Mouse (Mus musculus): ENCODE measurements around the gene Pnpla5. TPM values are rescaled to one million over a fixed set of nuclear protein-coding genes. Genes with fewer than 3 reads are reported as not detected.

Pnpla5 gene
- polyA plus RNA-seq, 1 experiment from 2014 or later, result not detected

DNA sequence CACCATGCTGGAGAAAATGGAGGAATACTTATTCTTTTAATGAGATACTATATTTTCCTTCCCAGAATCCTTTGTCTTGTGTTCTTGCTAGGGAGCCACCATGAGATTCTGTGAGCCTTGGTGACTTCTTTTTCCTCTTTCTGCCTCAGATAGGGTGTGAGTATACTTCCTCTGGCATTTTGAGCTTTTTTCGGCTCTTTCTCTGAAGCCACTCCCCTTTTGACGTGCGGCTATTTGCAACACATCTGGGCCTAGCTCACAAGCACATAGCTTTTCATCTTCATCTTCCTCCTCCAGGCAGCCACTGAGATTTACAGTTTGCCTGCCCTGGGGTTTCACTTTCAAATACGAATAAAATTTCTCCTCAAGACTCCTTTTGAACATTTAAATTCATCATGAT is 3.5 kb upstream of the Pnpla5 start:
- H3K27me3 ChIP-seq (ENCODE audit: control insufficient read depth, insufficient read depth, low read length), result no peaks in the 10 kb centered on the region
- no peaks in the 10 kb centered on the region for H3K4me1 ChIP-seq (ENCODE audit: control insufficient read depth, insufficient read depth, low read length)
- no peak overlapping the region for H3K4me3 ChIP-seq (ENCODE audit: low read length)
- no peaks in the 10 kb centered on the region for H3K36me3 ChIP-seq (ENCODE audit: control insufficient read depth, insufficient read depth, low read length)
- WGBS, result 77% methylated on average over 4 of the region's 4 CpGs
- no peak for ATAC-seq (ENCODE audit: low FRiP score, low TSS enrichment)
- H3K4me2 ChIP-seq (replicated peaks; ENCODE audit: low read depth, low read length), result no peak overlapping the region
- no peaks in the 10 kb centered on the region for H3K9me3 ChIP-seq (ENCODE audit: control insufficient read depth, low read length)
- H3K9ac ChIP-seq (ENCODE audit: low read depth, low read length), result no peak overlapping the region
- no peak overlapping the region for H3K27ac ChIP-seq (ENCODE audit: low read depth, low read length)

DNA sequence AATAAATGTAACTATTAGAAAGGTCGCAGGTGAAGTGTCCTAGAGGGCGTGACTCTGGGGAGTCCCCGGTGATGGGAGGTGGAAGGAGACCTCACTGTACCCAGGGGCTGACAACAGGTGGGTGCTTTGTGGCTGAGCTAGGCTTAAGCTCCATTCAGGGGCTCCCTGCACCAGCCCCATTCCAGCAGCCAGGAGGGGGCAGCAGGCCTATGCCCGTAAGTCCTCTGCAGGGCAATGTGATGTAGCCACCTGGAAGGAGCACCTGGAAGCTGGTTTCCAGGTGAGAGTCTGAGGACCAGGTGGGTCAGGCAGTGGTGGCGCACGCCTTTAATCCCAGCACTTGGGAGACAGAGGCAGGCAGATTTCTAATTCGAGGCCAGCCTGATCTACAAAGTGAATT is 1.1 kb upstream of the Pnpla5 start:
- no peak overlapping the region for H3K9ac ChIP-seq (ENCODE audit: low read depth, low read length)
- no peak overlapping the region for H3K4me2 ChIP-seq (replicated peaks; ENCODE audit: low read depth, low read length)
- 67% methylated on average over 7 of the region's 7 CpGs for WGBS
- H3K36me3 ChIP-seq (ENCODE audit: control insufficient read depth, insufficient read depth, low read length), result no peaks in the 10 kb centered on the region
- H3K27me3 ChIP-seq (ENCODE audit: control insufficient read depth, insufficient read depth, low read length), result no peaks in the 10 kb centered on the region
- H3K4me1 ChIP-seq (ENCODE audit: control insufficient read depth, insufficient read depth, low read length), result no peaks in the 10 kb centered on the region
- no peak overlapping the region for H3K4me3 ChIP-seq (ENCODE audit: low read length)
- no peak for ATAC-seq (ENCODE audit: low FRiP score, low TSS enrichment)
- no peak overlapping the region for H3K27ac ChIP-seq (ENCODE audit: low read depth, low read length)
- no peaks in the 10 kb centered on the region for H3K9me3 ChIP-seq (ENCODE audit: control insufficient read depth, low read length)

DNA sequence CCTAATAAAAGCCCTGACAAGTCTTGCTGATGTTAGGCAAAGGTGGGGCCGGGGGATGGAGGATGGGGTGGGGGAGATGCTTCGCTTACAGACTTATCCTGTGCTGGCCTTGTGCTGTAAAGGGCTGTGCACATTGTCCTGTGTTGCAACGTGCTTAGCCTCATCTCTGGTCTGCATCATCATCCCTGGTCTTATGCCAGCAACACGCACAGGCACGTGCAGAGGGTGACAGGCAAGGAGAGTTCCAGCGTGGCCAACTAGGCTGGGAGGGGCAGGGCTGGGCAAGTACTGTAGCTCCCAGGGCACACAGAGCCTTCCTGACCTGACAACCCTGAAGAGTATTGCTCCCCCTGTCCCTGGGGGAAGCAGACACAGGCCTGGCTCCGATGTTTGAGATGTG is 1.9 kb downstream of the Pnpla5 start:
- no peak overlapping the region for H3K4me2 ChIP-seq (replicated peaks; ENCODE audit: low read depth, low read length)
- H3K4me1 ChIP-seq (ENCODE audit: control insufficient read depth, insufficient read depth, low read length), result no peaks in the 10 kb centered on the region
- H3K4me3 ChIP-seq (ENCODE audit: low read length), result no peak overlapping the region
- WGBS, result 80% methylated on average over 7 of the region's 7 CpGs
- H3K36me3 ChIP-seq (ENCODE audit: control insufficient read depth, insufficient read depth, low read length), result no peaks in the 10 kb centered on the region
- H3K9me3 ChIP-seq (ENCODE audit: control insufficient read depth, low read length), result no peaks in the 10 kb centered on the region
- H3K9ac ChIP-seq (ENCODE audit: low read depth, low read length), result no peak overlapping the region
- no peak overlapping the region for H3K27ac ChIP-seq (ENCODE audit: low read depth, low read length)
- no peaks in the 10 kb centered on the region for H3K27me3 ChIP-seq (ENCODE audit: control insufficient read depth, insufficient read depth, low read length)
- ATAC-seq (ENCODE audit: low FRiP score, low TSS enrichment), result no peak

DNA sequence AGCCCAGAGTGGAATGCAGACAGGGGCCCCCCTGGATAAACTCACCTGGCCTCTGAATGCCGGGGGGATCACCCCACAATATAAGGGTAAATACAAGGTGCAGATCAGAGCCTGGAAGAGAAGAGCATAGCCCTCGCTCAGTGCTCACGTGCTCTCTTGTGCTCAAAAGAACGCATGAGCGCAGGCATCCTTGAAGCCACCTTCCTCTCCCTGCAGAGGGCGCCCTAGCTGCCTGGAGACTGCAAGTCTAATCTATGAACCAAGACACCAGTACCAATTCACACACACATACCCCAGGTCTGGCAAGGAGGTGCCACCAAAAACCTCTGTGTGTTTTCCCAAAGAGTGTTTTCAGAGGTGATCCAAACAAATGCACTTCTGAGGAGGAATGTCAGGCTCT is 2.4 kb downstream of the Pnpla5 start:
- Histone ChIP-seq H3K27me3 (ENCODE audit: control insufficient read depth, insufficient read depth, low read length) (no peaks in the 10 kb centered on the region), H3K9ac (ENCODE audit: low read depth, low read length) (no peak overlapping the region), H3K9me3 (ENCODE audit: control insufficient read depth, low read length) (no peaks in the 10 kb centered on the region), H3K4me1 (ENCODE audit: control insufficient read depth, insufficient read depth, low read length) (no peaks in the 10 kb centered on the region), H3K4me3 (ENCODE audit: low read length) (no peak overlapping the region), H3K36me3 (ENCODE audit: control insufficient read depth, insufficient read depth, low read length) (no peaks in the 10 kb centered on the region), H3K27ac (ENCODE audit: low read depth, low read length) (no peak overlapping the region), H3K4me2 (replicated peaks; ENCODE audit: low read depth, low read length) (no peak overlapping the region)
- 31% methylated on average over 6 of the region's 6 CpGs for WGBS
- no peak for ATAC-seq (ENCODE audit: low FRiP score, low TSS enrichment)

DNA sequence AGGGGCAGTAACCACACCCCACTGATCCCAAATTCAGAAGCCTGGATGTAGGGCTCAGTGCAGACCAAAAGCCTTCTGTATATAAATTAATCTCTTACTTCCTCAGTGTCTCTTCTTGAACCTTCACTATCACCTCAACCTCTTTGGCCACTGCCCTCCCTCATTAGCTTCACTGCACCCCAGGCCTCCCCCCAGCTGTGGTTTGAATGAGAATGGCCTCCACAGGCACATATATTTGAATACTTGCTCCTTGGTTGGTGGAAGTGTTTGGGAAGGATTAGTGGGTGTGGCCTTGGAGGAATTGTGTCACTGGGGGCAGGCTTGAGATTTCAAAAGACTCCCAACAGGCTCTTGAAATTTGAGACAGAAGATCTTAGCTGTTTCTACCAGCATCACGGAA is 6.5 kb downstream of the Pnpla5 start:
- no peak for ATAC-seq (ENCODE audit: low FRiP score, low TSS enrichment)
- no peaks in the 10 kb centered on the region for H3K36me3 ChIP-seq (ENCODE audit: control insufficient read depth, insufficient read depth, low read length)
- H3K27me3 ChIP-seq (ENCODE audit: control insufficient read depth, insufficient read depth, low read length), result no peaks in the 10 kb centered on the region
- no peak overlapping the region for H3K4me2 ChIP-seq (replicated peaks; ENCODE audit: low read depth, low read length)
- no peak overlapping the region for H3K9ac ChIP-seq (ENCODE audit: low read depth, low read length)
- H3K4me1 ChIP-seq (ENCODE audit: control insufficient read depth, insufficient read depth, low read length), result no peaks in the 10 kb centered on the region
- no peaks in the 10 kb centered on the region for H3K9me3 ChIP-seq (ENCODE audit: control insufficient read depth, low read length)
- H3K4me3 ChIP-seq (ENCODE audit: low read length), result no peak overlapping the region
- H3K27ac ChIP-seq (ENCODE audit: low read depth, low read length), result no peak overlapping the region
- WGBS, result 77% methylated on average over 1 of the region's 1 CpGs

DNA sequence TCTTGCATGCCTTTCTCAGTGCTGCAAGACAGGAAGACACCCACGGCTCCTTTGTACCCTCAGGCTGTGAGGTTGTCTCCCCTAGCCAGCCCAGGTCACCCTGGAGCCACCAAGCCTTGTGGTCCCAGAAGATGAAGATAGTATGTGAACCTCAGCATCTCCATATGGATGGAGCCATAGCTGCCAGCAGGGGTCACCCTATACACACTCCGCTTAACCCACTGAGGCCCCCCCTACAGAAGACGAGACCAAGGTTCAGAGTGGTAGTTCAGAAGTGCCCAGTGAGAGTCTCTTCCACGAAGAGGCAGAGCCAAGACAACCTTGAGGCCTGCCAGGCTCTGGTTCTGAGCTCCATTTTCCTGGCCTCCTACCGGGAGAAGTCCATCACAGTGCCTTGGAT is 7.2 kb downstream of the Pnpla5 start:
- H3K9ac ChIP-seq (ENCODE audit: low read depth, low read length), result no peak overlapping the region
- no peak overlapping the region for H3K4me3 ChIP-seq (ENCODE audit: low read length)
- no peaks in the 10 kb centered on the region for H3K36me3 ChIP-seq (ENCODE audit: control insufficient read depth, insufficient read depth, low read length)
- no peaks in the 10 kb centered on the region for H3K4me1 ChIP-seq (ENCODE audit: control insufficient read depth, insufficient read depth, low read length)
- no peaks in the 10 kb centered on the region for H3K27me3 ChIP-seq (ENCODE audit: control insufficient read depth, insufficient read depth, low read length)
- H3K9me3 ChIP-seq (ENCODE audit: control insufficient read depth, low read length), result no peaks in the 10 kb centered on the region
- 70% methylated on average over 5 of the region's 5 CpGs for WGBS
- ATAC-seq (ENCODE audit: low FRiP score, low TSS enrichment), result no peak
- no peak overlapping the region for H3K27ac ChIP-seq (ENCODE audit: low read depth, low read length)
- H3K4me2 ChIP-seq (replicated peaks; ENCODE audit: low read depth, low read length), result no peak overlapping the region

DNA sequence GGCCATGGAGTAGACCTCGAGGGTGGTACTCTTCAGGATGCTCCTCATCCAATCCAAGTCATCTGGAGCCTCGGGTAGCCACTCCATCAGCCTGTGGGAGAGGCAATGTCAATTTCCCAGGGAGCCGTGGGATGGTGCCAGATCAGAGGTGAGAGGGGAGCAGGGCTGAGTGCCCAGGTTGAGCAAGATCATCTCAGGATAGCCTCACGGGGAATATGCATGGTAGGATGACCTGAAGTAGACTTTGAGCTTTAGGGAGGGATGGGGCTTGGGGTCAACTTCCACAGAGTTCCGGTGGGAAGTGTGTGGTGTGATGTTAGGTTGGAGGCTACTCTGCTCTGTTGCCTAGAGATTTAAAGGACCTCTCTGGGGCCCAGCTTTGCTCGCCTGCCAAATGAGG is 9.1 kb downstream of the Pnpla5 start:
- 68% methylated on average over 6 of the region's 6 CpGs for WGBS
- H3K36me3 ChIP-seq (ENCODE audit: control insufficient read depth, insufficient read depth, low read length), result no peaks in the 10 kb centered on the region
- H3K27me3 ChIP-seq (ENCODE audit: control insufficient read depth, insufficient read depth, low read length), result no peaks in the 10 kb centered on the region
- no peak for ATAC-seq (ENCODE audit: low FRiP score, low TSS enrichment)
- no peak overlapping the region for H3K9ac ChIP-seq (ENCODE audit: low read depth, low read length)
- H3K9me3 ChIP-seq (ENCODE audit: control insufficient read depth, low read length), result no peaks in the 10 kb centered on the region
- H3K4me2 ChIP-seq (replicated peaks; ENCODE audit: low read depth, low read length), result no peak overlapping the region
- H3K4me3 ChIP-seq (ENCODE audit: low read length), result no peak overlapping the region
- H3K27ac ChIP-seq (ENCODE audit: low read depth, low read length), result no peak overlapping the region
- H3K4me1 ChIP-seq (ENCODE audit: control insufficient read depth, insufficient read depth, low read length), result no peaks in the 10 kb centered on the region

DNA sequence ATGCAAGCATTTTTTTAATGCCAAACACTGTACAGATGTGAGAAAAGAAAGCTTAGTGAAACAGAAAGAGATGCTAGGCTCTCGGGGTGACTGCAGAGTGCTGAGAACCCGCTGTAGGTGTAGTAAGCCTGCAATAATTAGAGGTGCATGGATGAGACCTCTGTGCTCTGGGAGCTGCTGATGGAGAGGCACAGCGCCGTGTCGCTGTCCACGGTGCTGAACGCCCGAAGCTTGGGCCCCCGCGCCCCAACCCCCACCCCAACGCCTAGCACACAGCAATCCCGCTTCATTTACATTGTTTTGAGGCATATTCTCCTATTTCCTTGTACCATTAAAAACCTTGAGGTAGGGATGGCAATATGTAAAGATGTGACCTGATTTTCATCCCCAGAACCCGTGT is 14.1 kb downstream of the Pnpla5 start:
- H3K4me1 ChIP-seq (ENCODE audit: control insufficient read depth, insufficient read depth, low read length), result no peaks in the 10 kb centered on the region
- no peaks in the 10 kb centered on the region for H3K9me3 ChIP-seq (ENCODE audit: control insufficient read depth, low read length)
- no peaks in the 10 kb centered on the region for H3K36me3 ChIP-seq (ENCODE audit: control insufficient read depth, insufficient read depth, low read length)
- peaks cover 30% of the 10 kb centered on the region for H3K27me3 ChIP-seq (ENCODE audit: control insufficient read depth, insufficient read depth, low read length)
- no peak overlapping the region for H3K4me2 ChIP-seq (replicated peaks; ENCODE audit: low read depth, low read length)
- 6% methylated on average over 13 of the region's 13 CpGs for WGBS
- no peak overlapping the region for H3K4me3 ChIP-seq (ENCODE audit: low read length)
- no peak overlapping the region for H3K27ac ChIP-seq (ENCODE audit: low read depth, low read length)
- no peak for ATAC-seq (ENCODE audit: low FRiP score, low TSS enrichment)
- H3K9ac ChIP-seq (ENCODE audit: low read depth, low read length), result no peak overlapping the region

DNA sequence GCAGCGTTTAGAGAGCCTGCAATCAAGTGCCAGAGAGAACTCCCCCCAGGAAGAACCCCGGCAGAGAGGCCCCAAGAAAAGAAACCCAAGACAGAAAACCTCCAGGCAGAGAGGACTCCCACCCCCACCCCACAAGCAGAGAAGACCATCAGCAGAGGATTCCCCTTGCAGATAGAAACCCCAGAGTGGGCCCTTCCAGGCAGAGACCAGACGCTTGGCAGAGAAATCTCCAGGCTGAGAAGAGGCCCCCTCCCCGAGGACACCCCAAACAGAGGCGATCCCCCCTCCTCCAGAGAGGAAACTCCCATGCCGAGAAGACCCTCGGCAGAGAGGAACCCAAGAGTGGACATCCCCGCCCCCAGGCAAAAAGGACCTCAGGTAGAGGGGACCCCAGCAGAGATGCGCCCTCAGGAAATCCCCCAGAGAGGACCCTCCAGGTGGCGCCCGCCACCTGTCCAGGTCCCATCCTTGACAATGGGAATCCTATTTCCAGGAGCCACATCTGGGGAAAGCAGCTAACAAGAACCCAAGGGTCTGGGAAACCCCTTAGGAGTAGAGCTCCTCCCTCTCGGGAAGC is 17.0 kb downstream of the Pnpla5 start:
- H3K27me3 ChIP-seq (ENCODE audit: control insufficient read depth, insufficient read depth, low read length), result peaks cover 36% of the 10 kb centered on the region
- H3K27ac ChIP-seq (ENCODE audit: low read depth, low read length), result no peak overlapping the region
- 13% methylated on average over 12 of the region's 12 CpGs for WGBS
- no peaks in the 10 kb centered on the region for H3K36me3 ChIP-seq (ENCODE audit: control insufficient read depth, insufficient read depth, low read length)
- H3K9me3 ChIP-seq (ENCODE audit: control insufficient read depth, low read length), result no peaks in the 10 kb centered on the region
- peak overlapping the region; percentile 49 for H3K4me3 ChIP-seq (ENCODE audit: low read length)
- ATAC-seq (ENCODE audit: low FRiP score, low TSS enrichment), result no peak
- no peak overlapping the region for H3K9ac ChIP-seq (ENCODE audit: low read depth, low read length)
- H3K4me1 ChIP-seq (ENCODE audit: control insufficient read depth, insufficient read depth, low read length), result no peaks in the 10 kb centered on the region
- peak overlapping the region; percentile 92 for H3K4me2 ChIP-seq (replicated peaks; ENCODE audit: low read depth, low read length)
